Mouse (Mus musculus) cerebellum, adult 18-20 months (tissue): Measurements from ENCODE around the gene Ccnt1.
A peak's percentile ranks its signal among the peaks of the same experiment; 100 is the strongest.
"Not testable (repeated sequence)": the region's sequence is repeated elsewhere in the genome, so short reads cannot be mapped to it uniquely, and the experiment has no call there.

ENCODE experiments used
- DNase-seq, 2 experiments: peaks; one replicate each; pipeline ENCODE4 v3.0.0; 2021

Ccnt1 gene

DNA sequence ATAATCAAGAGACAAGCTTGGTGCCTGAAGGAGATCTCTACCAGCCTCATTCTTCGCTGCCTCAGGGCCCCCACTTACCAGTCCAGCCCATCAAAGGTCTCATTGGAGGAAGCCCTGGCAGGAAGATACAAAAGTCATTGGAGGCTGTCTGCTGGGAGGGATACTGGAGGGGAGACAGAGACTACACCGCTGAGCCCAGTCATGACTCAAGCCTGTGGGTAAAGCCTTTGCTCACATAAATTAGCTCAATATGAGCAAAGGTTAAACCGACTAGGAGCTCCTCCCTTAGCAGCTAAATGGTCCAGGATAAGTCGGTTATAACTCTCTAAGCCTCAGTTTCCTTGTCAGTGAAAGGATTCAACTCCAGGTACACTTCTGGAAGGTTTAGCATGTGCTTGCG is 24.3 kb upstream of the Ccnt1 start:
- DNase-seq: no peak

DNA sequence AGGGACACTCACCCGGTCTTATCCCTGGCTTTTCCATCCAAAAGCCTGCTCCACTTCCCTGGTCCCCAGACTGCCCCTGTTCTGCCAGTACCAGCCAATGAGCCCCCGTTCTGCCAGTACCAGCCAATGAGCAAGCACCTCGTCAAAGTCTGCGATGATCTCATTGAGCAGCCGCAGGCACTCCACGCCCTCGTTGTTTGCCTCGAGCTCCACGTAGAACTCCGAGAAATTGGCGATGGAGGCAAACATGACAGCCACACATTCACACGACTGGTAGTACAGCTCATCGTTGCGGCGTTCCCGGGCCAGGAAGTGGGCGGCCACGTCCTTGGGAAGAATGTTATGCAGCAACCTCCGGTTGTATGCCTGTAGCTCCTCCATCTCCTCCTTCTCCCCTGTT is 23.5 kb upstream of the Ccnt1 start:
- no peak for DNase-seq

DNA sequence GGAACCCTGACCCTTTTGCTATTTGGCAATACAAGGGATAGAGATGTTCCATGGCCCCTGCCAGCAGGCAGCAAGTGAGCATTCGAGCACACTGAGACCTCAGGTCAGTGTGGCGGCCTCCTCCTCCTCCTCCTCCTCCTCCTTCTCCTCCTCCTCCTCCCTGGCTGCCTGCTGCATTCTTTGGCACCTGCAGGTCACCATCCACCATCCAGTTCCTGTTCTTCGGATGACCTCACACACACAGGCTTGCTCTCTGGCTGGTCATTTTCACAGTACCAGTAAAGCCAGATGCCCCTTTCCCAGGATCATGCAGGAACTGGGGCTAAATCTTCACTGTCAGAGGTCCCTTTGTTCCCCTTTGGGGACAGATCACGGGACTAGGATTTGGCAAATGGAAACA is 20.7 kb upstream of the Ccnt1 start:
- no peak for DNase-seq

DNA sequence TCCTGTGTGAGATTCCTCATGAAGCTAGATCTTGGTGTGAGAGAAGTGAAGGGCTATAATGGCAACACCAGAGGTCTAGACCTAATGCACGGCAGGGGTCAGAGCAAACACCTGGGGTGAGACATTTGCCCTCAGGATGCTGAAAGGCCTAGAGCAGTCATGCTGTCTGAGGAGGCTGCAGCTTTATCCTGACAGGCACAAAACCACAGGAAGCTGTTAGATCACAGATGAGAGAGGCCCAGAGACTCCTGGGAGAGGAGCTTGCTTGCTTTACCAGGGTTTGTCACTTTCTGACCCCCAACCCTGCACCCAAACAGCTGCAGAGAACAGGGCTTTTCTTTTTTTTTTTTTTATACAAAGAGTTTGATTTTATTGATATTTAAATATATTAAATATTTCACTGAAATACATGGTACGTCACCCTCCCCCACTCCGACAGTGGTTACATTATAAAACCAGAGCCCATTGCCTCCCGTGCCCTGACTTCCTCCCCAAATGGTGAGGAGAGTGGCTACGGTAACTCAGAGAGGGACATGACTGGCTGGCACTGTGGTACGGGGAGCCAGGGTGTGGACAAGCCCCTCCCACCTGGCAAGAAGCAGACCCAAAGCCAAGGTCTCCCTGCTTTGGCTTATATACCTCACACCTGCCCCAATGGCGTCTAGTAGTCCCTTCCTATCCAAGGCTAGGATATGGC is 19.1 kb upstream of the Ccnt1 start:
- DNase-seq: no peak

DNA sequence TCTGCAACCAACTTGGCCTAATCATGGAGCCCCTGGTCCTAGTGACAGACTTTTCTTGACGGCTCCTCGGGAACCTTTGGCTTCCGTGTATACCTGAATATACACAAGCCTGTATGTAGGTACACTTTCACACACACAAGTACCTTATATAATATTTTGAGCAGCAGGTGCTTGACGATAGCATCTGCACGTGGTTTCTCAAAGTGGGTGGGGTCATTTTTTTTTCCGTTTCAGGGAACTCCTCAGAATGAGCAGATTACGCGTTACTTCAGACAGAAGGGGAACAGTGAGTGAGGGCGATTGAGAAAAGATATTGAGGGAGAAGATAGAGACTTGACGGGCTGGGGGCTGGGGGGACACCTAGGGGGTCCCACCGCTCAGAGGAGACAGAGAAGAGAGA is 17.0 kb upstream of the Ccnt1 start:
- no peak for DNase-seq

DNA sequence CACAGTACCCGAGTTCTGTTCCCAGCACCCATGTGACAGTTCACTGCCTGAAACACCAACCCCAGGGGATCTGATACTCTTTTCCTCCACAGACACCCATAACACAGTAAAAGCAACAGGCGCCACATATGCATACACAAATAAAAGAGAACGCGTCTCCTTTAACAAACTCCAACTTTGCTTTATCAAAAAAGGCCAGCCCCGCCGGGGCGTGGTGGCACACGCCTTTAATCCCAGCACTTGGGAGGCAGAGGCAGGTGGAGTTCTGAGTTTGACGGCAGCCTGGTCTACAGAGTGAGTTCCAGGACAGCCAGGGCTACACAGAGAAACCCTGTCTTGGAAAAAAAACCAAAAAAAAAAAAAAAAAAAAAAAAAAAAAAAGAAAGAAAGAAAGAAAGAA is 15.4 kb upstream of the Ccnt1 start:
- not testable (repeated sequence) for DNase-seq

DNA sequence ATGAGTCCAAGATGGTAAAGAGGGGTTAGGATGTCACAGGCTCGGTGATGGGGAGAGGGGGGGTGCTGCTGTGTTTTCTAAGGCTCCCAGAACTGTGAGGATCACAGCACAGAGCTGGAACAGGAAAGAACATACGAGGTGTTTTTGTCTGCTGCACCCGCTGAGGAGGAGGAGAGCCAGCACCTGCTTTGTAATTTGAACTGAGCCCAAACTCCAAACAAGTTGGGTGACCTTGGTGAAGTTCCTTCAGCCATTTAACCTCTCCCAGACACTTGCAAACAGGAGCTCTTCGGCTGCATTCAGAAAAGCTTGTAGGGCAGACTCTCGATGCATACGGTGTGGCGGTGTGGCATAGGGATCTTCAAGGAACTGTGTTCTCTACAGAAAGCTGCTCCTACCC is 14.7 kb upstream of the Ccnt1 start:
- DNase-seq: no peak

DNA sequence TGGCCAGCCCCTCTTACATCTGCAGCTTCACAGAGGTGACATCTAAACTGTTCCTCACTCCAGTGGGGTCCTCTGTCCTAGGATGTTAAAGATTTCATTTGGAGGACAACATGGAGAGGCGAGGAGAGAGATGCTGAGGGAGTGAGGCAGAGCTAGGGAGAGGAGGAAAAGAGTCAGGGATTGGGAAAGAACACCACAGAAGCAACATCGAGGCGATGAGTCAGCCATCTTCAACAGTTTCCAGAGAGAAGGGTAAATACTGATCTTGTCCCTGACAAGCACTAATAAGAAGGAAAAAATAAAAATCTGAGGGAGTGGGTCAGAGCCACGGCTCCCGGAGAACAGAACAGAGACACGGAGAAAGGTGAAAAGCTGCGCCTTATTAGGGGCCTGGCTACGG is 12.3 kb upstream of the Ccnt1 start:
- DNase-seq: no peak

DNA sequence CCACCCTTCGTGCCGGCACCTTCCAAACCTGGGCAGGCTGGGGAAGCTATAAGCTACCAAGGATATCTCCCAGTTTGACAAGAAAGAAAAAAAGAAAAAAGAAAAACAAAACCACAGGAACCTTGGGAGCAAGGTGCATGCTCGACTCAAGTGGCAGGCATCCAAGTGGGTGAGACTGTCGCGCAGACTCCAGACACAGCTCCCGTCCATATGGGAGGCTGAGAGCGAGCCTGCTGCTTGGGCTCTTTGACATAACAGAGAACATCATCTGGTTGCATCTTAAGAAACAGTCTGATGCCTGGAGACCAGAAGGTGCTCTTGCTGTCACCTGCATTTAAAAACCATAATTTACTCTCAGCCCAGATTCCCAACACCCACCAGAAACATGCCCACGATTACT is 11.7 kb upstream of the Ccnt1 start:
- no peak for DNase-seq

DNA sequence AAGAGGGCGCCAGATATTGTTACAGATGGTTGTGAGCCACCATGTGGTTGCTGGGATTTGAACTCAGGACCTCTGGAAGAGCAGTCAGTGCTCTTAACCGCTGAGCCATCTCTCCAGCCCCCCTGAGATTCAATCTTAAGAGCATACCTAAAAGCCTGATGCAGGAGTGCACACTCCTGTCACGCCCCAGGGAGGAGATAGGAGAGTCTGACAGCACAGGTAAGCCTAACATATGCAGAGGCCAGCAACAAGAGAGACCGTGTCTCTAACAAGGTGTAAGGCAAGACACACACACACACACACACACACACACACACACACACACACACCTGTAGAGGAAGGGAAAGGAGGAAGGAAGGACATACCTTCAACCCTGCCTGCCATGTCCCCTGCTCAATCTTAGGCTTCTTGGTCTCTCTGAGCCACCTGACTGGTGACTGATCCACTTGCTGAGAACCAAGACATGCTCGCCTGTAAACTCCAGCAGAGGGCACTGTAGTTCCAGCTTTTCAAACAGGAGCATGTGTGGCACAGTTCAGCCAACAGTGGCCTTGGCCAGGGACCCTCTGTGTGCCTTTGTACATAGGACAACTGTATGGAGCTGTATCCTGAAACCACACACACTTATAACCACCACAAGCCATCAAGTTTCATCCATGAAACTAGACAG is 9.2 kb upstream of the Ccnt1 start:
- DNase-seq: peak; percentile 77 to 80

DNA sequence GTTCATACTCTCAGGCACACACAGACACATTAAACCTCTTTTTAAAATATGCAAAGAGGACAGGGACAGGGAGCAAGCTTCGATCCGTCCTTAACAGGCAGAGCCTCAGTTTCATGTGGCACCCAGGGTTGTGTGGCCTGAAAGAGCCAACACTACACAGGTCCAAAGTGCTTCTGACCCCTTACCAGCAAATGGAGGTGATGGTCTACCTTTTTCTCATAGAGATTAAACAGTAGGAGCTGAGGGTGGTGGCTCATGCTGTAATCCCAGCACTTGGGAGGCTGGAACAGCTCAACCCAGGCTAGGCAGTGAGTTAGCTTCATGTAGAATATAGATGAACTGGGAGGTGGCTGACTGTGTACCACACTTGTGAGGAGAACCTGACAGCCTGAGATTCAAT is 8.6 kb upstream of the Ccnt1 start:
- DNase-seq: no peak

DNA sequence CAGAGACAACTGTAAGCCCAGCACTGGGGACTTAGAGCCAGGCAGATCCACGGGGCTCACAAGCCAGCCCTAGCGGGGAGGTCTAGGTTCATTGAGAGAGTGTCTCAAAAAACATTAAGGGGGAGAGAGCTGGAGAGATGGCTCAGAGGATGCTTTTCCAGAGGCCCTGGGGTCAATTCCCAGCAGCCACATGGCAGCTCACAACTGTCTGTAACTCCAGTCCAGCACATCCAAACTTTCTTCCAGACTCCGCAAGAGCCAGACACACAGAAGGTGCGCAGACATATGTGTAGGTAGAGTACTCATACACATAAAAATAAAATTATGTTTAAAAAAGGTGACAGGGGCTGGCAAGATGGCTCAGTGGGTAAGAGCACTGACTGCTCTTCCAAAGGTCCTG is 2.6 kb upstream of the Ccnt1 start:
- no peak for DNase-seq

DNA sequence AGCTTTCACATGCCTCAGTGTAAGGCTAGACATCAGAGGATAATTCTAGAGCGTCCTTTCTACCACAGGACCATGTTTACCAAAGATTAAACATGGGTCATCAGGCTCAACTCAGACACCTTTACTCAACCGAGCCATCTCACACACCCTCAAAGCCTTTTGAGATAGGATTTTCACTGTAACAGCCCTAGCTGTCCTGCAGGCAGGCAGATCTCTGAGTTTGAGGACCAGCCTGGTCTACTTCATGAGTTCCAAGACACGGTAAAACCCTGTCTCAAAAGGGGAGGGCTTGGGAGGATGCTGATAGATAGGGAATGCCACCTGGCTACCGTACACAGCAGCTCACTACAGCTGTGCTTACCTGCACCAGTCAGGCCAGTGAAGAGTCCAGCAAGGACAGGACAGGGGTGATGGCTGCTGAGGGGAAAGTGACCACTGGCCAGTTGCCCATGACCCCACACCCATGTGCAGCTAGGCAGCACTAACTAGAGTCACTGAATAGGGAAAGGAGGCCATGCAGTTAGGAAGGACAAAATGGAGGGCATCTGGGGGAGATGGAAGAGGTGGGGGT is 843 bp downstream of the Ccnt1 start:
- no peak for DNase-seq

DNA sequence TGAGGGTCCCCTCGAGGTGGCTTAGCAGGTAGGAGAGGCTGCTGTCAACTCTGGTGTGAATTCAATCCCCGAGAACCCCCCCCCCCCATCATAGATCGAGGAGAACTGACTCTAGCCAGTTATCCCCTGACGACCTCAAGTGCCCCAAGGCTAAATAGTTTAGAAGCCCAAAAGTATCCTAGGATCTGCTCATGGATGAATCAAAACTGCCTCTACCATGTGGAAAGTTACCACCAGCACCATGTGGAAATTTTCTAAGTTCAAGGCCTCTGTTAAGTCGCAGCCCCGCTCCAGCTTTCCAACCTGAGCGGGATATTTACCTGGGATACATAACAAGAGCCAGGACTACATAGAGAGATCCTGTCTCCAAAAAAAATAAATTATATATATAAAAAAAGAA is 1.5 kb downstream of the Ccnt1 start:
- no peak for DNase-seq

DNA sequence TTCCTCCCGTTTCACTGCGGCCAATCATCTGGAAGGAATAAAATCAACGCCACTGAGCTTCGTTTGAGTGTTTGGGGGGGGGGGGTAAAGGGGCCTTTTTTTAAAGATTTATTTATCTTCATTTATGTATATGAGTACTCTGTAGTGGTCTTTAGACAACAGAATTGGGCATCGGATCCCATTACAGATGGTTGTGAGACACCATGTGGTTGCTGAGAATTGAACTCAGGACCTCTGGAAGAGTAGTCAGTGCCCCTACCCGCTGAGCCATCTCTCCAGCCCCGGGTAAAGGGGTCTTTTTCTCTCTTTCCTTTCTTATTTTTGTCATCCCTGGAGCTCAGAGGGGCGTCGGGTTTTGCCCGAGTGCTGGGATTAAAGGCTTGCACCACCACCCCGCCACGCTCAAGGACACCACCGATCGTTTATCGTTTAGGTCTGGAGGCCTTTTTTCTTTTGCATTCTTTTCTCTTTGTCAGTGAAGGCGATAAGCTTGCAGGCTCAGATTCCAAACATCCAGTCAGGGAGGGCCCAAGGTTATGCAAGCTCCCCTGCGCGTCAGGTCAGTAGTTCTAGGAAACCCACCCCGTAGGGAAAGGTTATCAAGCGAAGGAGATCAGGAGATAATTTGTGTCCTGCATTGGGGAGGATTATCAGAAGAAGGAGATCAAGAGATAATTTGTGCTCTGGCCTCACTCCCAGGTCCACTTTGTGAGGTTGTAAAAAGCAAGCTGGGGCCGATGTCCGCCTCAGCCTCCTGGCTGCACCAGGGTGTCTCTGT is 2.3 kb downstream of the Ccnt1 start:
- peak in 1 of 2 experiments; percentile 24 for DNase-seq

DNA sequence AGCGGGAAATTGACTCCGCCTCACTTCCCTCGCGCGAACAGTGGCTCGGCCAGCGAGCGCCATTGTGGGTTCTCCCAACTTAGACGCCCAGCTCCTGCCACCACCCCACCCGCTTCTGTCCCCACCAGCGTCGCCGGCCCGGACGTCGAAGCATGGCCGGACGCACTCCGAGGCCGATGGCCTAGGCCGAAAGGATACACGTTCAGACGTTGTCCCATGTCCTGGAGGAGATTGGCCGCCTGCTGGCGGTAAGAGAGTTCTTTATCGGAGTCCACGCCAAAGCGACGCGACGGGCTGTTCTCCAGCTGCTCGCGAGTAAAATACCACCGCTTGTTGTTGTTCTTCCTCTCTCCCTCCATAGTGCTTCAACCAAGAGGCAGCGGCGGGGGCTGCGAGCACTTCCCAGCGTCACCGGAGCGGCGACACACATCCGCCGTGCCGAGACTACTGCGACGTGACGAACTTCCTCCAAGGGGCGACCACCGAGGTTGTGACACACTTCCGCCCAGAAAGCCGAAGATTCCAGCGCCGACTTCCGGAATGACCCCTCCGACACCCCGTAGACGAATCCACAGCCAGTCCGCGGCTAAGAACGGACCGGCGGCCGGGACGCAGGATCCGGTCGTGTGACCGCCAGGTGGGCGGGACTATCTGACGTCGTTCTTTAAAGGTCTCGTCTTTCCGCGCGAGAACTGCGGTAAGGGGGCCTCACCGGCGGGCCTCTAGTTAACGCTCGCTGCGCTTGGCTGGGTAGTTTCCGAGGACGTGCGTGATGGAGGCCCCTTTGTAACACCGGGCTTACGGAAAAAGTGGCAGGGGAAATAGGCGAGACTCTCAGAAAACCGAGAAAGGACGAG is 3.2 kb downstream of the Ccnt1 start:
- peak; percentile 99 to 100 for DNase-seq

DNA sequence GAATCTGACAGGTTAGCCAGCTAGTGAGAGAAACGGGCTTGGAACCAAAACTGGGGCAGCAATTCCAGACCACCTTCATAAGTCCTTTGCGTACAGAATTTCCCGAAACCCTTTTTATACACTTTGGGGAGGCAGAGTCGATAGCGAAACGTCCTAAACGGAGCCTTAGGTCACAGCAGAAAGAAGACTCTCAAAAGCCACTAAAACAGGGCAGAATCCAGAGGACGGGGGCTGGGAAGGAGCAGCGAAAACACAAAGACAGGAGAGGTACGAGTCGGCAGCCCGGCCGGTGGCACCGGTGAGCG is 3.8 kb downstream of the Ccnt1 start:
- no peak for DNase-seq

DNA sequence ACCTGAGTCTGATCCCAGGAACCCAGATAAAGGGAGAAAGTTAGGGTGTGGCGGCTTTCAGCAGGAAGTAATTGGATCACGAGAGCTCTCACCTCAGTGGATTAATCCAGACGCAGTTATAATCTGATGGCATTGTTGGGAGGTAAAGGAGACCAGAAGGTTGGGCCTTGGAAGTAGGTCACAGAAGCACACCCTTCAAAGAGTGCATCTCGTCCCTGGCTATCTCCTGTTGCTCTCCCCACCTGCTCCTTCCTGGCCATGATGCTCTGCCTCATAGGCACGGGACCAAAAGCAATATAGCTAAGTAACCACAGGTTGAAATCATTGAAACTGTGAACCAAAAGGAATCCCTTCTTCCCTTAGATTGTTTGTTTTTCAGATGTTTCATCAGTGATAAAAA is 13.5 kb downstream of the Ccnt1 start:
- peak in 1 of 2 experiments; percentile 30 for DNase-seq

DNA sequence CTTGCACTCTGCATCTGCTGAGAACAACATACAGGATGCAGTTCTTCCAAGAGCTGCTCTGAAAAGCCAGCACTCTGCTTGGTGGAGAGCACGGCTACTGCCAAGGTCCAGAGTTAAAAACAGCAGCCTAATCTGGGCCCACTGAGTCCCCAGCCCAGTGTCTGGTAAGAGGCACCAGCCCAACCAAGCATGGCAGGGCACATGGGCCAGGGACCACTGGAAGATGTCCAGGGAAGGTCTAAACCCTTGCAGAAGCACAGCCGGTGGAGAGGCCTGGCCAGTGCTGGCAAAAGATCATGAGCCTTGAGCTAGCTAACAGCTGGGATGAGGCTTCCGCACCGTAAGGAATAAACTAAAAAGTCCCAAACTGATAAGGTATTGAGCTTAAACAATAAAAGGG is 14.8 kb downstream of the Ccnt1 start:
- DNase-seq: no peak

DNA sequence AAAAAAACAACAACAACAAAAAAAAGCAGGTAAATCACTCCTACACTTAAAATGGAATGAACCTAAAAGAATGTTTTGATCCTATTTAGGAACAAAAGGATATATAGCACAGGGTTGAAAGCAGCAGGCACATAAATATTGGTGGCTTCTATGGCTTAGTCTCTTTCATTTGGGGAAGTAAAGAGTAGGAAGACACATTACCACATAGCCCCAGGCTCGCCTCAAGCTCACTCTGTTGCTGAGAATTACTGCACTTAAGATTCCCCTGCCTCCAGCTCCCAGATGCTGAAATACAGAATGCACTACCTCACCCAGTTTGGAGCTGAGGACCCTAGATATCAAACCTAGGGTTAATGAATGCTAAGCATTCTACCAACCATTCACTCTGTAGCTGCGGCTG is 18.0 kb downstream of the Ccnt1 start:
- DNase-seq: no peak

DNA sequence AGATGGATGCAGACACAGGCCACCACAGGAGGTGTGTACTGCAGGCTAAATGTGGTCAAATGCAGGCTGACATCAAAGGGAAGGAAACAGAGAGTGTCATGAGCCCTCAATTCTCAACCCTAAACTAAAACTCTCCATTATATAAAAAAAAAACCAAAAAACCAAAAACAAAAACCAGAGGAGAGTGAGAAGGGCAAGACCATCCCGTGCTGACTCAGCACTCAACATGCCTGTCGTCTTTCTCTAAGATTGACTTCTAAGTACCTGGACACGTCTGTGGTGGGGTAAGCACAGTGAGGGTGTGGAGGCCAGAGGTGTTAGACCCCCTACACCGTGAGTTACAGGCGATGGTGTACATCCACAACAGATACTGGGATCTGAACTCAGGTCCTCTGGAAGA is 23.9 kb downstream of the Ccnt1 start:
- DNase-seq: no peak

DNA sequence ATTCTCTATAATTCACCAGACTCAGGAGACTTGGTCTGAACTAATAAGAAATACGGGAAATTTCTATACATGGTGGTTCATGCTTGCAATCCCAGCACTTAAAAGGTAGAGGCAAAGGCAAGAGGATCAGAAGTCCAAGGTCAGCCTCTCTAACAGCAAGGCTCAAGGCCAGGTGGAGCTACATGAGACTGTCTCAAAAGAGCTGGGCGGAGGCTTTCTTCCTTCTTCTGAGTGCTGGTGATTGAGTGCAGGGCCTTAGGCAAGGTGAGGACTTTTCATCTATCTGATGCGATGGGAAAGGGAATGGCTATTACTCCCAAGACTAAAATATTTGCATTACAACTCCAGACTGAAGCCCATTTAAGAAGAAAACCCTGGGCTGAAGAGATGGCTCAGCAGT is 25.6 kb downstream of the Ccnt1 start:
- DNase-seq: no peak

DNA sequence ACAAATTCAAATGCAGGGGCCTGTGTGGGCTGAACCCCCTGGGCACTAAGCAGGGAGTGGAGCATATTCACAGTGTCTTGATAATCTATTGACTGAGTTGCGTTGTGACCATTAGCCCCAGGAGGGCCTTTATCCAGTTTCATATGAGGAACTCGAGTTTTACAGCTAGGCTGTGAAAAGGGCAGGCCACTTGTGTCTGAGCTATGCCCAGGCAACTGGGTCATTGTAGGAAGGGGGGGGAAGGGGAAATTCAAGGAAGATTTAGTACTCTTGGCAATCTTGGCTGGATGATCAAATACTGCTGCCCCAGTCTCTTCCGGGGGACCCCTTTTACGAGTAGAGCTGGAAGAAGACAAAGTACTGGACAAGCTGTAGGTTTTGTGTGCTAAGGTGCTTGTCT is 27.4 kb downstream of the Ccnt1 start:
- DNase-seq: no peak
